Mouse (Mus musculus): ENCODE measurements around the gene Ankrd55.

DNA sequence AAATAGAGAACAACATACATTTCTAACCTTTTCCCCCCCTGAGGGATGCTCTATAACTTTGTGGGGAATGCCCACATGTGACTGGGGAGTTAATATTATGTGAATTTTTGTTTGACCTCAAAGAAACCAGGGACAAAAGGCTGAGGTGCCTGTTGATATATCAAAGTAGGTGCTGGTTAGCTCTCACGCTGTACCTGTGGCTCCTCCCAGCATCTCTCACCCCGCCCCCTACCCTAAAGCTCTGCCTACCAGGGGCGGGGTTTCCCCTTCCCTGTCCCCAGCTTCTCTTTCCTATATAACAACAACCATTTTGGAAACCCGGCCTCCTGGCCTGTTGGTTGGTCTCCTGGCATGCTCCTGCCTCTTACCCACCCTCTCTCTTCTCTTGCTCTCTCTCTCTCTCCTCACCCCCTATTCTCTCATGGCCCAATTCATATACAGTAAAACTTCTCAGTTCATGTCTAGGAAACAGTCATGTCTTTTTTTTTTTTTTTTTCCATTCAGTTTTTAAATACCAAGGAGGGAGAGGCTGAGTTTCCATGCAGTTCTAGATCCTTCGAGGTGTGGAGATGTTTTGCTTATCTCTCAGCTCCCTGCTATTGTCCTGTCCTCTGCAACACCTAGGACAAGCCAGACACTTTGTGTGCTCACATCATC, 54.8 kb downstream of the Ankrd55 start:
- no peak for TF ChIP-seq CTCF (IDR thresholded peaks at IDR 0.05 in 2 of 3, conservative IDR thresholded peaks at IDR 0.05 in 1 of 3; ENCODE audit: control insufficient read depth in 1 of 3, insufficient read depth in 1 of 3, low read depth in 2 of 3, low read length in 3 of 3, poor library complexity in 1 of 3, severe bottlenecking in 1 of 3)
- no peak for TF ChIP-seq POLR2A (IDR thresholded peaks at IDR 0.05; ENCODE audit: control insufficient read depth in 1 of 2, insufficient read depth in 1 of 2, low read depth in 1 of 2, low read length in 2 of 2, poor library complexity in 1 of 2)
- no peak for TF ChIP-seq BHLHE40 (IDR thresholded peaks at IDR 0.05; ENCODE audit: borderline replicate concordance, low read depth, low read length)
- TF ChIP-seq E2F4 (IDR thresholded peaks at IDR 0.05; ENCODE audit: borderline replicate concordance, low read depth, low read length) = no peak
- no peak for TF ChIP-seq TBP (IDR thresholded peaks at IDR 0.05; ENCODE audit: low read depth, low read length)
- TF ChIP-seq MAX (IDR thresholded peaks at IDR 0.05; ENCODE audit: low read length) = no peak
- no peak for TF ChIP-seq ZNF384 (IDR thresholded peaks at IDR 0.05; ENCODE audit: low read depth, low read length)
